Mouse (Mus musculus): ENCODE measurements around the gene Snx9. TPM values are rescaled to one million over a fixed set of nuclear protein-coding genes. Genes with fewer than 3 reads are reported as not detected.
A peak's percentile ranks its signal among the peaks of the same experiment; 100 is the strongest.

Gene Snx9
- polyA plus RNA-seq, 1 experiment from 2014 or later = 34.0 TPM

GRCm38 (mm10) chr17:5850031-5850430 is 8.9 kb downstream of the Snx9 start:
- Histone ChIP-seq H3K4me2 (replicated peaks; ENCODE audit: low read depth, low read length) (peak overlapping the region; percentile 61; the same call in 1 of the 2 replicates), H3K27me3 (ENCODE audit: insufficient read depth, low read length) (no peaks in the 10 kb centered on the region), H3K9me3 (ENCODE audit: low read length) (no peaks in the 10 kb centered on the region), H3K4me3 (ENCODE audit: low read length) (peak overlapping the region; percentile 45; the same call in 1 of the 2 replicates), H3K27ac (ENCODE audit: low read length) (peak overlapping the region; percentile 92), H3K4me1 (ENCODE audit: insufficient read depth, low read length) (peaks cover 24% of the 10 kb centered on the region), H3K9ac (replicated peaks; ENCODE audit: low read length) (no peak overlapping the region), H3K36me3 (ENCODE audit: insufficient read depth, low read length) (peaks cover 3% of the 10 kb centered on the region; the same call in 1 of the 2 replicates)
- 92% methylated on average over 3 of the region's 3 CpGs for WGBS
- no peak for ATAC-seq (ENCODE audit: low FRiP score, low TSS enrichment)

GRCm38 (mm10) chr17:5850476-5850875 is 9.3 kb downstream of the Snx9 start:
- Histone ChIP-seq H3K36me3 (ENCODE audit: insufficient read depth, low read length) (peaks cover 3% of the 10 kb centered on the region; the same call in 1 of the 2 replicates), H3K27ac (ENCODE audit: low read length) (no peak overlapping the region), H3K9ac (replicated peaks; ENCODE audit: low read length) (no peak overlapping the region), H3K4me1 (ENCODE audit: insufficient read depth, low read length) (peaks cover 24% of the 10 kb centered on the region), H3K4me3 (ENCODE audit: low read length) (no peak overlapping the region), H3K4me2 (replicated peaks; ENCODE audit: low read depth, low read length) (no peak overlapping the region), H3K9me3 (ENCODE audit: low read length) (no peaks in the 10 kb centered on the region), H3K27me3 (ENCODE audit: insufficient read depth, low read length) (no peaks in the 10 kb centered on the region)
- WGBS = 95% methylated on average over 3 of the region's 3 CpGs
- no peak for ATAC-seq (ENCODE audit: low FRiP score, low TSS enrichment)

- ATAC-seq (ENCODE audit: low FRiP score, low TSS enrichment) = no peak
- Histone ChIP-seq H3K36me3 (ENCODE audit: insufficient read depth, low read length) (peaks cover 3% of the 10 kb centered on the region; the same call in 1 of the 2 replicates), H3K4me1 (ENCODE audit: insufficient read depth, low read length) (peaks cover 30% of the 10 kb centered on the region), H3K4me3 (ENCODE audit: low read length) (no peak overlapping the region), H3K27me3 (ENCODE audit: insufficient read depth, low read length) (no peaks in the 10 kb centered on the region), H3K9ac (replicated peaks; ENCODE audit: low read length) (no peak overlapping the region), H3K27ac (ENCODE audit: low read length) (no peak overlapping the region), H3K9me3 (ENCODE audit: low read length) (no peaks in the 10 kb centered on the region), H3K4me2 (replicated peaks; ENCODE audit: low read depth, low read length) (no peak overlapping the region)
- 92% methylated on average over 13 of the region's 13 CpGs for WGBS
These were observed 12.8 kb downstream of the Snx9 start for GRCm38 (mm10) chr17:5853936-5854335.

GRCm38 (mm10) chr17:5855560-5855959 is 14.4 kb downstream of the Snx9 start:
- no peak overlapping the region for H3K9ac ChIP-seq (replicated peaks; ENCODE audit: low read length)
- H3K27me3 ChIP-seq (ENCODE audit: insufficient read depth, low read length) = no peaks in the 10 kb centered on the region
- no peaks in the 10 kb centered on the region for H3K9me3 ChIP-seq (ENCODE audit: low read length)
- H3K4me1 ChIP-seq (ENCODE audit: insufficient read depth, low read length) = peaks cover 17% of the 10 kb centered on the region; the same call in 1 of the 2 replicates
- no peak for ATAC-seq (ENCODE audit: low FRiP score, low TSS enrichment)
- H3K4me2 ChIP-seq (replicated peaks; ENCODE audit: low read depth, low read length) = no peak overlapping the region
- H3K27ac ChIP-seq (ENCODE audit: low read length) = no peak overlapping the region
- H3K4me3 ChIP-seq (ENCODE audit: low read length) = no peak overlapping the region
- peaks cover 3% of the 10 kb centered on the region; the same call in 1 of the 2 replicates for H3K36me3 ChIP-seq (ENCODE audit: insufficient read depth, low read length)

GRCm38 (mm10) chr17:5856426-5856825 is 15.3 kb downstream of the Snx9 start:
- H3K27me3 ChIP-seq (ENCODE audit: insufficient read depth, low read length) = no peaks in the 10 kb centered on the region
- ATAC-seq (ENCODE audit: low FRiP score, low TSS enrichment) = no peak
- 77% methylated on average over 7 of the region's 7 CpGs for WGBS
- no peaks in the 10 kb centered on the region for H3K9me3 ChIP-seq (ENCODE audit: low read length)
- H3K36me3 ChIP-seq (ENCODE audit: insufficient read depth, low read length) = peaks cover 3% of the 10 kb centered on the region; the same call in 1 of the 2 replicates
- no peak overlapping the region for H3K4me2 ChIP-seq (replicated peaks; ENCODE audit: low read depth, low read length)
- peak overlapping the region; percentile 33; the same call in 1 of the 2 replicates for H3K27ac ChIP-seq (ENCODE audit: low read length)
- H3K9ac ChIP-seq (replicated peaks; ENCODE audit: low read length) = no peak overlapping the region
- H3K4me3 ChIP-seq (ENCODE audit: low read length) = no peak overlapping the region
- H3K4me1 ChIP-seq (ENCODE audit: insufficient read depth, low read length) = peaks cover 17% of the 10 kb centered on the region; the same call in 1 of the 2 replicates

GRCm38 (mm10) chr17:5857206-5857605 is 16.1 kb downstream of the Snx9 start:
- no peak overlapping the region for H3K27ac ChIP-seq (ENCODE audit: low read length)
- no peaks in the 10 kb centered on the region for H3K9me3 ChIP-seq (ENCODE audit: low read length)
- peaks cover 17% of the 10 kb centered on the region; the same call in 1 of the 2 replicates for H3K4me1 ChIP-seq (ENCODE audit: insufficient read depth, low read length)
- no peak overlapping the region for H3K9ac ChIP-seq (replicated peaks; ENCODE audit: low read length)
- no peak overlapping the region for H3K4me3 ChIP-seq (ENCODE audit: low read length)
- WGBS = 92% methylated on average over 11 of the region's 11 CpGs
- peaks cover 3% of the 10 kb centered on the region; the same call in 1 of the 2 replicates for H3K36me3 ChIP-seq (ENCODE audit: insufficient read depth, low read length)
- H3K27me3 ChIP-seq (ENCODE audit: insufficient read depth, low read length) = no peaks in the 10 kb centered on the region
- no peak overlapping the region for H3K4me2 ChIP-seq (replicated peaks; ENCODE audit: low read depth, low read length)
- ATAC-seq (ENCODE audit: low FRiP score, low TSS enrichment) = no peak

GRCm38 (mm10) chr17:5858209-5858608 is 17.1 kb downstream of the Snx9 start:
- peaks cover 17% of the 10 kb centered on the region; the same call in 1 of the 2 replicates for H3K4me1 ChIP-seq (ENCODE audit: insufficient read depth, low read length)
- no peaks in the 10 kb centered on the region for H3K27me3 ChIP-seq (ENCODE audit: insufficient read depth, low read length)
- peak; percentile 68 for ATAC-seq (ENCODE audit: low FRiP score, low TSS enrichment)
- no peak overlapping the region for H3K4me2 ChIP-seq (replicated peaks; ENCODE audit: low read depth, low read length)
- H3K9me3 ChIP-seq (ENCODE audit: low read length) = no peaks in the 10 kb centered on the region
- H3K27ac ChIP-seq (ENCODE audit: low read length) = no peak overlapping the region
- no peak overlapping the region for H3K4me3 ChIP-seq (ENCODE audit: low read length)
- no peak overlapping the region for H3K9ac ChIP-seq (replicated peaks; ENCODE audit: low read length)
- 31% methylated on average over 8 of the region's 8 CpGs for WGBS
- H3K36me3 ChIP-seq (ENCODE audit: insufficient read depth, low read length) = peaks cover 3% of the 10 kb centered on the region; the same call in 1 of the 2 replicates

- H3K9me3 ChIP-seq (ENCODE audit: low read length) = no peaks in the 10 kb centered on the region
- no peaks in the 10 kb centered on the region for H3K27me3 ChIP-seq (ENCODE audit: insufficient read depth, low read length)
- no peak for ATAC-seq (ENCODE audit: low FRiP score, low TSS enrichment)
- no peak overlapping the region for H3K27ac ChIP-seq (ENCODE audit: low read length)
- peaks cover 13% of the 10 kb centered on the region for H3K4me1 ChIP-seq (ENCODE audit: insufficient read depth, low read length)
- H3K9ac ChIP-seq (replicated peaks; ENCODE audit: low read length) = no peak overlapping the region
- 26% methylated on average over 6 of the region's 6 CpGs for WGBS
- H3K36me3 ChIP-seq (ENCODE audit: insufficient read depth, low read length) = no peaks in the 10 kb centered on the region
- H3K4me3 ChIP-seq (ENCODE audit: low read length) = no peak overlapping the region
- H3K4me2 ChIP-seq (replicated peaks; ENCODE audit: low read depth, low read length) = no peak overlapping the region
These were observed 21.2 kb downstream of the Snx9 start for GRCm38 (mm10) chr17:5862285-5862684.

- no peaks in the 10 kb centered on the region for H3K36me3 ChIP-seq (ENCODE audit: insufficient read depth, low read length)
- H3K4me2 ChIP-seq (replicated peaks; ENCODE audit: low read depth, low read length) = no peak overlapping the region
- H3K27ac ChIP-seq (ENCODE audit: low read length) = no peak overlapping the region
- WGBS = 31% methylated on average over 4 of the region's 4 CpGs
- H3K27me3 ChIP-seq (ENCODE audit: insufficient read depth, low read length) = no peaks in the 10 kb centered on the region
- no peak for ATAC-seq (ENCODE audit: low FRiP score, low TSS enrichment)
- H3K4me3 ChIP-seq (ENCODE audit: low read length) = no peak overlapping the region
- peaks cover 13% of the 10 kb centered on the region for H3K4me1 ChIP-seq (ENCODE audit: insufficient read depth, low read length)
- H3K9me3 ChIP-seq (ENCODE audit: low read length) = no peaks in the 10 kb centered on the region
- no peak overlapping the region for H3K9ac ChIP-seq (replicated peaks; ENCODE audit: low read length)
These were observed 21.7 kb downstream of the Snx9 start for GRCm38 (mm10) chr17:5862869-5863268.

- Histone ChIP-seq H3K9ac (replicated peaks; ENCODE audit: low read length) (no peak overlapping the region), H3K4me3 (ENCODE audit: low read length) (no peak overlapping the region), H3K36me3 (ENCODE audit: insufficient read depth, low read length) (no peaks in the 10 kb centered on the region), H3K4me2 (replicated peaks; ENCODE audit: low read depth, low read length) (no peak overlapping the region), H3K27ac (ENCODE audit: low read length) (no peak overlapping the region), H3K9me3 (ENCODE audit: low read length) (no peaks in the 10 kb centered on the region), H3K4me1 (ENCODE audit: insufficient read depth, low read length) (peaks cover 13% of the 10 kb centered on the region), H3K27me3 (ENCODE audit: insufficient read depth, low read length) (no peaks in the 10 kb centered on the region)
- ATAC-seq (ENCODE audit: low FRiP score, low TSS enrichment) = no peak
- 91% methylated on average over 5 of the region's 5 CpGs for WGBS
These were observed 22.6 kb downstream of the Snx9 start for GRCm38 (mm10) chr17:5863745-5864144.

Measured in kidney, embryonic 16.5 days (tissue).